Mouse (Mus musculus): ENCODE measurements at regions not wholly inside any gene's neighbourhood (a gene's known extent, or its start where the extent isn't known, plus 50 kb on each side); places are given as distances from the start of the nearest gene placed in this dataset.

DNA sequence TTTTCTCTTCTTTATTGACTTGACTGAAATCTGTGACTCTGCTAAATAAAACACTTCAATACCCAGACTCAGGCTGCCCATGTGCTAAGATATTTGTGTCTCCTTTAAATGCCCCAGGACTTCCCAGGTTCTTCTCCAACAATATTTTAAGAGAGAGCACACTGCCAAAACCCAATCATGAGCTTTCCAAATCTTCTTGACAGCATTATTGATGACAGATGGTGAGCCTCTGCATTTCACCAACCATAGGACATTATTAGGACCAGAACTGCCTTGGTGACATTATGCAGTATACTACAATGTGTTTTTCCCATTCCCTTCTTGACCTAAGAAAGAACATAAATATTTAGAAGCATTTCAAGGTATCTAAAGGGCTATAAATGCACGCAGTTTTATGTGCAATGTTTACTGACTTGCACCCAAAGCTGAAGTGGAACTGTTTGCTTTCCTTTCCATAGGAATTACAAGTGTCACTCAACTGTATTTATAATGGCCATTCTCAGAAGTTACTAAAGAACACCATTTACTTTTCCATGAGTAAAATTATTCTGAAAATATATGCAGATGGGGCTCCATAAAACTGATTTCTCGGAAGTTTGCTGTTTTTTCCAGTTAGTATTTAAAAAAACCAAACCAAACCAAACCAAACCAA is 357.6 kb downstream of the Btg1 start:
- Histone ChIP-seq H3K27me3 (ENCODE audit: control insufficient read depth, insufficient read depth, low read length) (no peaks in the 10 kb centered on the region), H3K4me3 (replicated peaks; ENCODE audit: insufficient read depth, low read depth, low read length) (no peak overlapping the region), H3K4me1 (ENCODE audit: control insufficient read depth, insufficient read depth, low read length) (peaks cover 3% of the 10 kb centered on the region; the same call in 1 of the 2 replicates), H3K27ac (ENCODE audit: insufficient read depth, low read length) (no peak overlapping the region)
- peak in 1 of 2 experiments; percentile 67 for DNase-seq
- 85% methylated on average over 2 of the region's 2 CpGs for WGBS
- TF ChIP-seq POLR2A (IDR thresholded peaks at IDR 0.05; ENCODE audit: borderline replicate concordance, insufficient read depth, low read length) (no peak), CTCF (IDR thresholded peaks at IDR 0.05; ENCODE audit: borderline replicate concordance, insufficient read depth, low read depth, low read length) (no peak)

DNA sequence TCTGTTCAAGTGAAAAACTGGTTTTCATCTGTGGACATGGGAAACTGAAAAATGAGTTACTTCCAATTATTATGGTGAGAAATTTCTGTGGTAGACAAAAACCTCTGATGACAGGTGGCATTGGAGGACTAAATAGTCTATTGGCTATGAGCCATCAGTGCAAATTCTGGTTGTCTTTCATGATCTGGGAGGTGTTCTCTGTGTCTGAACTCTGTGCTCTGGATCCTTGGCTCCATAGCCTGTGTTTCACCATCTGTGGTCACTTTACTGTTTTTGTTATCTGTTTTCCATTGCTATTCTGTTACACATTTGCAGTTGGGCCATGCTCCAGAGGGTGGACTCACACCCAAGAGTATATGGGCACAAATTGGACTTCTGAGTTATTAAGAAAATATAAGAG is 359.9 kb downstream of the Btg1 start:
- DNase-seq, result peak; percentile 17 to 67
- TF ChIP-seq POLR2A (IDR thresholded peaks at IDR 0.05; ENCODE audit: borderline replicate concordance, insufficient read depth, low read length), result no peak
- no peak for TF ChIP-seq CTCF (IDR thresholded peaks at IDR 0.05; ENCODE audit: borderline replicate concordance, insufficient read depth, low read depth, low read length)
- no peak overlapping the region for H3K27ac ChIP-seq (ENCODE audit: insufficient read depth, low read length)
- peaks cover 3% of the 10 kb centered on the region; the same call in 1 of the 2 replicates for H3K4me1 ChIP-seq (ENCODE audit: control insufficient read depth, insufficient read depth, low read length)
- no peak overlapping the region for H3K4me3 ChIP-seq (replicated peaks; ENCODE audit: insufficient read depth, low read depth, low read length)
- no peaks in the 10 kb centered on the region for H3K27me3 ChIP-seq (ENCODE audit: control insufficient read depth, insufficient read depth, low read length)

DNA sequence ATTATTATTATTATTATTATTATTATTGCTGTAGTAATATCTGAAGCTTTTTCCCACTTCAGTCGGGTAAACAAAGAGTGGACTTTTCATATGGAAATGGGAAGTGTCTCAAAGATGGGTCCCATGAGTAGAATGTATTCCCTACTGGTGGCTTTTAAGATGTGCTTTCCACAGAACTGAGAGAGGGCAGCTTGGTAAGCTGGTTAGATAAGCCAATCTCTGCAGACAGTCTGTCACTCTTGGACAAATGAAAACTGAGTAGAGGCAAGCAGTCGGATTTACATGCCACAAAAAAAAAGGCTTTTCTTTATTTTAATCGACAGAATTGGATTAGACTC is 363.7 kb downstream of the Btg1 start:
- no peak overlapping the region for H3K27ac ChIP-seq (ENCODE audit: insufficient read depth, low read length)
- TF ChIP-seq CTCF (IDR thresholded peaks at IDR 0.05; ENCODE audit: borderline replicate concordance, insufficient read depth, low read depth, low read length) (no peak), POLR2A (IDR thresholded peaks at IDR 0.05; ENCODE audit: borderline replicate concordance, insufficient read depth, low read length) (no peak)
- no peak overlapping the region for H3K4me3 ChIP-seq (replicated peaks; ENCODE audit: insufficient read depth, low read depth, low read length)
- no peaks in the 10 kb centered on the region for H3K27me3 ChIP-seq (ENCODE audit: control insufficient read depth, insufficient read depth, low read length)
- WGBS, result 38% methylated on average over 3 of the region's 3 CpGs
- DNase-seq, result no peak
- no peaks in the 10 kb centered on the region for H3K4me1 ChIP-seq (ENCODE audit: control insufficient read depth, insufficient read depth, low read length)

DNA sequence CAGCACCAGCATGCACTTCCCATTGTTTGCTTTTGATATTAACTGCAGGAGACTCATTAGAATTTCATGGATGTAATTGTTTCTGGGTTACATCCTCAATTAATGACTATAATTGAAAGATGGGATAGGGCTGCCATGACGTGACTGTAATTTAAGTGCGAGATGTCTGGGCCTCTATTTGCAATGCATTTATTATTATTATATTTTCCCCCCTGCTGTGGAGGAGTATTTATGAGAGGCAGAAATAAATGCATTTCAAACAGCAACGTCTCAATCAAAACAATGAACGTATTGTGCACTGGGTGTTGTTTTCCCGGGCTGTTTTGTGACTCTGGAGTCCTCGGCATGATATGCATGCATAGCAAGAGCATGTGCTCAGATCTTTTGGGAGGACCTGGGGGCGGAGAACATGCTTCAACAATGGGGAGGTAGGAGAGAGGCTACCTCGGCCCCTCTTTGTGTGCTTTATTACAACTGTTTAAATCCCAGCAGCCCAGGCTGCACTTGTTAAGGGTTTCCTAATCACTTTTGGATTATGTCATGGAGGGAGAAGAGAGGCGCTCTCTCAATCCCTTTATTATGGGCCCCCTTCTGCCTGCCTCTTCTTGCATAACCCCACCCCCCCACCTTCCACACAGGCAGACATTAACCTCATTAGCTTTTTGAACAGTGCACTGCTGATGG is 364.2 kb downstream of the Btg1 start:
- Histone ChIP-seq H3K4me1 (ENCODE audit: control insufficient read depth, insufficient read depth, low read length) (no peaks in the 10 kb centered on the region), H3K27me3 (ENCODE audit: control insufficient read depth, insufficient read depth, low read length) (no peaks in the 10 kb centered on the region), H3K27ac (ENCODE audit: insufficient read depth, low read length) (no peak overlapping the region), H3K4me3 (replicated peaks; ENCODE audit: insufficient read depth, low read depth, low read length) (no peak overlapping the region)
- DNase-seq, result no peak
- 68% methylated on average over 9 of the region's 9 CpGs for WGBS
- TF ChIP-seq POLR2A (IDR thresholded peaks at IDR 0.05; ENCODE audit: borderline replicate concordance, insufficient read depth, low read length) (no peak), CTCF (IDR thresholded peaks at IDR 0.05; ENCODE audit: borderline replicate concordance, insufficient read depth, low read depth, low read length) (no peak)

DNA sequence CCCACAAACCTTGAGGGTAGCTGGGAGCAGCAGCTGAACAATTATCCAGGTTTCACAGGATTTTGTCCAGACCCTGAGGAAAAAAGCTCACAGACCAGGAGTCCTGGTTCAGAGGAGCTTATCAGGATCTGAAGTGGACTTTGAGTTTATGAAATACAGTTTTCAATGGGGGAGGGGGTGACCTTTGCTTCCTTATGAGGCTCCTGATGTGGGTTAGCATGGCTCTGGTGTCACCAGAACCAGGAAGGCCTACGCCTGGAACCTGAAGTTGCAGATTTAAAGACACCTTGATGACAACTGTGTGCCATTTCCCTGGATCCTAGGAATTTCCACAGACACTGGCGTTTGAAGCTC is 364.7 kb downstream of the Btg1 start:
- Histone ChIP-seq H3K27ac (ENCODE audit: insufficient read depth, low read length) (no peak overlapping the region), H3K27me3 (ENCODE audit: control insufficient read depth, insufficient read depth, low read length) (no peaks in the 10 kb centered on the region), H3K4me1 (ENCODE audit: control insufficient read depth, insufficient read depth, low read length) (no peaks in the 10 kb centered on the region), H3K4me3 (replicated peaks; ENCODE audit: insufficient read depth, low read depth, low read length) (no peak overlapping the region)
- DNase-seq, result no peak
- 81% methylated on average over 2 of the region's 2 CpGs for WGBS
- TF ChIP-seq POLR2A (IDR thresholded peaks at IDR 0.05; ENCODE audit: borderline replicate concordance, insufficient read depth, low read length) (no peak), CTCF (IDR thresholded peaks at IDR 0.05; ENCODE audit: borderline replicate concordance, insufficient read depth, low read depth, low read length) (no peak)

DNA sequence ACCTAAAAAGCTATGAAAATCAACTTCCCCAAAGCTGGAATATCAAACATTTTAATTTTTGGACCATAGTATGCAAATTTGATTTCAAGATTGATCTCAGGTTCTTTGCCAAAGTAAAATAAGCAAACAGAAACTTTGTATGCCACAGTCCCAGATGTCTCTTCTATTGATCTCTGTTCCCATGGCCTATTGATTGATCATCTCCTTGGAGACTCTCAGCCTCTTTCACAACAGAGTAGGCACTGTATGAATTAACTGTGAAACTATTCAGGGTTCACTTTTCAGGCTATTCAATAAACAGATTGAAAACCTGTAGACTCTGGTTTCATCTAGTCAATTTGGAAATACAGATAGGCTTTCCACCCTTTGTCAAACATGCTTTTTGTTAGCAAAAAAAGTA is 384.1 kb downstream of the Btg1 start:
- no peak for TF ChIP-seq POLR2A (IDR thresholded peaks at IDR 0.05; ENCODE audit: borderline replicate concordance, insufficient read depth, low read length)
- no peak for TF ChIP-seq CTCF (IDR thresholded peaks at IDR 0.05; ENCODE audit: borderline replicate concordance, insufficient read depth, low read depth, low read length)
- Histone ChIP-seq H3K4me1 (ENCODE audit: control insufficient read depth, insufficient read depth, low read length) (no peaks in the 10 kb centered on the region), H3K27me3 (ENCODE audit: control insufficient read depth, insufficient read depth, low read length) (no peaks in the 10 kb centered on the region), H3K27ac (ENCODE audit: insufficient read depth, low read length) (no peak overlapping the region), H3K4me3 (replicated peaks; ENCODE audit: insufficient read depth, low read depth, low read length) (no peak overlapping the region)
- DNase-seq, result no peak

DNA sequence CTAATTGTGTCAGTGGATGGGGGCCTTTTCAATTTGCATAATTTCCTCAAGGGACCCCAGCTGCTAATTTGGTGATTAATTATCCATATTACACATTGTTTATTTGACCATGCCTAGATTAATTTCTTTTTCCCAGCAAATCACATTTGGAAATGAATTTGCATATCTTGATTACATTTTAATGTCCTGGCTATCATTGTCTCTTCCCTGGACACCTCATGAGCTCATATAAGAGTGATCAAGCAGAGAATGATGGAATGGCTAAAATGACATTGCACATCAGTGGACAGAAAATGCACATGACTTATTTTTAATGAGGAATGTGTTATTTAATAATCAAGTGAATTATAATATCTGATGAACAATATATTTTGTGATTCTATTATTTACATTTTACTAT is 392.1 kb downstream of the Btg1 start:
- TF ChIP-seq POLR2A (IDR thresholded peaks at IDR 0.05; ENCODE audit: borderline replicate concordance, insufficient read depth, low read length) (no peak), CTCF (IDR thresholded peaks at IDR 0.05; ENCODE audit: borderline replicate concordance, insufficient read depth, low read depth, low read length) (no peak)
- Histone ChIP-seq H3K4me3 (replicated peaks; ENCODE audit: insufficient read depth, low read depth, low read length) (no peak overlapping the region), H3K27me3 (ENCODE audit: control insufficient read depth, insufficient read depth, low read length) (no peaks in the 10 kb centered on the region), H3K4me1 (ENCODE audit: control insufficient read depth, insufficient read depth, low read length) (no peaks in the 10 kb centered on the region), H3K27ac (ENCODE audit: insufficient read depth, low read length) (no peak overlapping the region)
- DNase-seq, result no peak

DNA sequence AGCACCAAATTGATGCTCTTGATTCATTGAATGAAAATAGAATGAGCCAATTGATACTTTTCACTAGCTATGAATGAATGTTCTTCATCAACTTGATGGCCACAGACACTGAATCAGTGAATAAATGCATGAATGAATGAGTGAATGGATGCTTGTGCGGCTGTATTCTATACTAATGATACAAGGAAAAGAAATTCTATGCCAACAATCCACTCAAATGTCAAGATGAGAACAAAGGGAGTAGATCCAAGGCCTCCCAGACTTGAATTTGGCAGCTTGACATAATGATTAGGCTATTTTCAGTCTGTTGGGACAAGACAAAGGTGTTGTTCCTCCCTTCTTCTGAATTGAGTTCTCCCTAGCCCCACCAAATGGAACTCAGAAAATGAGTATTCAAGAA is 393.1 kb downstream of the Btg1 start:
- DNase-seq, result no peak
- no peaks in the 10 kb centered on the region for H3K27me3 ChIP-seq (ENCODE audit: control insufficient read depth, insufficient read depth, low read length)
- H3K27ac ChIP-seq (ENCODE audit: insufficient read depth, low read length), result no peak overlapping the region
- WGBS, result 42% methylated on average over 1 of the region's 1 CpGs
- TF ChIP-seq POLR2A (IDR thresholded peaks at IDR 0.05; ENCODE audit: borderline replicate concordance, insufficient read depth, low read length), result no peak
- TF ChIP-seq CTCF (IDR thresholded peaks at IDR 0.05; ENCODE audit: borderline replicate concordance, insufficient read depth, low read depth, low read length), result no peak
- H3K4me1 ChIP-seq (ENCODE audit: control insufficient read depth, insufficient read depth, low read length), result no peaks in the 10 kb centered on the region
- H3K4me3 ChIP-seq (replicated peaks; ENCODE audit: insufficient read depth, low read depth, low read length), result no peak overlapping the region
